Mouse (Mus musculus): ENCODE data around the gene Slc11a1. TPM values are rescaled to one million over a fixed set of nuclear protein-coding genes. Genes with fewer than 3 reads are reported as not detected.

Gene Slc11a1
- total and polyA plus RNA-seq, 3 experiments, result 0.11 TPM; not detected in 2

GRCm38 (mm10) chr1:74341898-74342297 is 33.1 kb upstream of the Slc11a1 start:
- Histone ChIP-seq H3K79me2 (ENCODE audit: control insufficient read depth, insufficient read depth, low read length, poor library complexity) (no peaks in the 10 kb centered on the region), H3K9me3 (replicated peaks; ENCODE audit: insufficient read depth, low read length) (no peaks in the 10 kb centered on the region), H3K27me3 (ENCODE audit: control insufficient read depth in 1 of 2, insufficient read depth in 2 of 2, low read length in 2 of 2) (no peaks in the 10 kb centered on the region), H3K4me1 (ENCODE audit: control insufficient read depth in 1 of 2, insufficient read depth in 2 of 2, low read length in 2 of 2) (no peaks in the 10 kb centered on the region), H3K9ac (ENCODE audit: control insufficient read depth, low read depth, low read length, poor library complexity, severe bottlenecking) (no peak overlapping the region), H3K4me3 (ENCODE audit: control insufficient read depth in 1 of 2, insufficient read depth in 1 of 2, low read depth in 2 of 2, low read length in 2 of 2) (no peak overlapping the region), H3K36me3 (ENCODE audit: control insufficient read depth in 1 of 2, insufficient read depth in 2 of 2, low read length in 2 of 2) (no peaks in the 10 kb centered on the region), H3K27ac (ENCODE audit: control insufficient read depth, low read depth, low read length) (no peak overlapping the region)
- no peak for TF ChIP-seq GABPA (IDR thresholded peaks at IDR 0.05; ENCODE audit: low read depth, low read length)
- no peak for TF ChIP-seq POLR2AphosphoS2 (IDR thresholded peaks at IDR 0.05; ENCODE audit: low read length)
- no peak for TF ChIP-seq USF1 (IDR thresholded peaks at IDR 0.05; ENCODE audit: low read depth, low read length)
- TF ChIP-seq POLR2AphosphoS5 (IDR thresholded peaks at IDR 0.05; ENCODE audit: borderline replicate concordance, low read depth, low read length), result no peak
- TF ChIP-seq NELFE (IDR thresholded peaks at IDR 0.05; ENCODE audit: low read depth, low read length), result no peak
- TF ChIP-seq ZMIZ1 (IDR thresholded peaks at IDR 0.05; ENCODE audit: low read depth, low read length), result no peak
- no peak for TF ChIP-seq MAFK (IDR thresholded peaks at IDR 0.05; ENCODE audit: borderline replicate concordance, low read depth, low read length)
- no peak for TF ChIP-seq TBP (IDR thresholded peaks at IDR 0.05; ENCODE audit: low read depth, low read length)
- TF ChIP-seq CHD1 (IDR thresholded peaks at IDR 0.05; ENCODE audit: low read depth, low read length), result no peak
- no peak for TF ChIP-seq ZC3H11A (IDR thresholded peaks at IDR 0.05; ENCODE audit: low read depth, low read length)
- no peak for TF ChIP-seq MAX (IDR thresholded peaks at IDR 0.05; ENCODE audit: low read length)
- no peak for TF ChIP-seq ZNF384 (IDR thresholded peaks at IDR 0.05; ENCODE audit: low read depth, low read length)
- TF ChIP-seq E2F4 (IDR thresholded peaks at IDR 0.05; ENCODE audit: borderline replicate concordance, low read depth, low read length), result no peak
- no peak for TF ChIP-seq UBTF (IDR thresholded peaks at IDR 0.05; ENCODE audit: borderline replicate concordance, insufficient read depth, low read depth, low read length)
- TF ChIP-seq KAT2A (conservative IDR thresholded peaks at IDR 0.05; ENCODE audit: low read depth, low read length), result no peak
- TF ChIP-seq SMC3 (IDR thresholded peaks at IDR 0.05; ENCODE audit: low read depth, low read length), result no peak
- no peak for TF ChIP-seq GATA1 (IDR thresholded peaks at IDR 0.05; ENCODE audit: low read depth, low read length)
- no peak for DNase-seq (ENCODE audit: low read depth, low spot score)

GRCm38 (mm10) chr1:74342308-74342707 is 32.7 kb upstream of the Slc11a1 start:
- H3K27me3 ChIP-seq (ENCODE audit: control insufficient read depth in 1 of 2, insufficient read depth in 2 of 2, low read length in 2 of 2), result no peaks in the 10 kb centered on the region
- H3K4me3 ChIP-seq (ENCODE audit: control insufficient read depth in 1 of 2, insufficient read depth in 1 of 2, low read depth in 2 of 2, low read length in 2 of 2), result no peak overlapping the region
- H3K36me3 ChIP-seq (ENCODE audit: control insufficient read depth in 1 of 2, insufficient read depth in 2 of 2, low read length in 2 of 2), result no peaks in the 10 kb centered on the region
- no peak overlapping the region for H3K9ac ChIP-seq (ENCODE audit: control insufficient read depth, low read depth, low read length, poor library complexity, severe bottlenecking)
- no peaks in the 10 kb centered on the region for H3K9me3 ChIP-seq (replicated peaks; ENCODE audit: insufficient read depth, low read length)
- H3K27ac ChIP-seq (ENCODE audit: control insufficient read depth, low read depth, low read length), result no peak overlapping the region
- no peaks in the 10 kb centered on the region for H3K4me1 ChIP-seq (ENCODE audit: control insufficient read depth in 1 of 2, insufficient read depth in 2 of 2, low read length in 2 of 2)
- no peaks in the 10 kb centered on the region for H3K79me2 ChIP-seq (ENCODE audit: control insufficient read depth, insufficient read depth, low read length, poor library complexity)
- TF ChIP-seq ZC3H11A (IDR thresholded peaks at IDR 0.05; ENCODE audit: low read depth, low read length), result no peak
- no peak for TF ChIP-seq EP300 (IDR thresholded peaks at IDR 0.05; ENCODE audit: low read depth in 1 of 2, low read length in 2 of 2)
- no peak for TF ChIP-seq JUND (IDR thresholded peaks at IDR 0.05; ENCODE audit: low read depth, low read length)
- TF ChIP-seq MYB (IDR thresholded peaks at IDR 0.05; ENCODE audit: low read depth, low read length), result no peak
- no peak for DNase-seq (ENCODE audit: low read depth, low spot score)
